Mouse (Mus musculus) G1E (cell line): ENCODE measurements around the gene Insl3.

ENCODE experiments used
- CTCF ChIP-seq: IDR thresholded peaks from 2 replicates; pipeline ENCODE4 v1.5.1; 2012; ENCODE audit warnings: low read depth, low read length, inconsistent platforms, mixed read lengths
- GATA1 ChIP-seq: IDR thresholded peaks from 2 replicates; pipeline ENCODE4 v1.6.1; 2012; ENCODE audit warnings: borderline replicate concordance, low read length, inconsistent platforms, mixed read lengths
- POLR2AphosphoS5 ChIP-seq: IDR thresholded peaks from 2 replicates; pipeline ENCODE4 v1.6.1; 2012; ENCODE audit warnings: low read depth, low read length, inconsistent platforms; ENCODE audit not compliant: insufficient replicate concordance
- TAL1 ChIP-seq: conservative IDR thresholded peaks from 2 replicates; pipeline ENCODE4 v1.6.1; 2012; ENCODE audit warnings: low read depth, low read length, inconsistent platforms, mixed read lengths

GRCm38 (mm10) chr8:71702923-71703322 lies 13.9 kb downstream of the Insl3 start:
- TF ChIP-seq CTCF = no peak
- TF ChIP-seq GATA1 = no peak
- TF ChIP-seq POLR2AphosphoS5 = no peak
- TF ChIP-seq TAL1 = no peak
